Mouse (Mus musculus) c-Kit-negative CD71-positive TER-119-positive erythroid progenitor cells, embryonic 14.5 days (primary cell): ENCODE results near the gene Crlf1.

Experiments used
- DNase-seq: peaks from one replicate; pipeline ENCODE4 v3.0.0-alpha.2; 2013; ENCODE audit warnings: low read depth, low spot score

Gene Crlf1

GRCm38 (mm10) chr8:70549412-70550184 is 56.6 kb downstream of the Crlf1 start:
- DNase-seq = no peak

- no peak for DNase-seq
These were observed 58.7 kb downstream of the Crlf1 start for GRCm38 (mm10) chr8:70551558-70552161.

GRCm38 (mm10) chr8:70552836-70553235 is 59.9 kb downstream of the Crlf1 start:
- no peak for DNase-seq
